Mouse (Mus musculus) heart, adult 18-20 months (tissue): ENCODE data around the gene Rab26. TPM values are rescaled to one million over a fixed set of nuclear protein-coding genes. Genes with fewer than 3 reads are reported as not detected.

Experiments used
- DNase-seq, 2 experiments: peaks; one replicate each; pipeline ENCODE4 v3.0.0; 2021 to 2022; ENCODE audit warnings: mixed read lengths in 1 of 2
- total RNA-seq, 2 experiments: library from RNA; stranded (reverse); gene quantifications; 2 replicates each; pipeline ENCODE4 v1.2.3; 2021

The Rab26 gene
- total RNA-seq, 2 experiments from 2014 or later, result not detected

GRCm38 (mm10) chr17:24507129-24507664 is 26.8 kb downstream of the Rab26 start:
- DNase-seq, result no peak

GRCm38 (mm10) chr17:24506332-24507070 is 27.5 kb downstream of the Rab26 start:
- peak; percentile 35 to 42 for DNase-seq

- no peak for DNase-seq
These were observed 28.6 kb downstream of the Rab26 start for GRCm38 (mm10) chr17:24505286-24505955.

- DNase-seq, result no peak
These were observed 29.9 kb downstream of the Rab26 start for GRCm38 (mm10) chr17:24504085-24504484.

GRCm38 (mm10) chr17:24502208-24502607 is 31.8 kb downstream of the Rab26 start:
- DNase-seq, result no peak

- DNase-seq, result no peak
These were observed 38.0 kb downstream of the Rab26 start for GRCm38 (mm10) chr17:24496026-24496425.

GRCm38 (mm10) chr17:24495443-24495842 is 38.6 kb downstream of the Rab26 start:
- DNase-seq, result no peak

GRCm38 (mm10) chr17:24494627-24495335 is 39.2 kb downstream of the Rab26 start:
- peak in 1 of 2 experiments; percentile 69 for DNase-seq

GRCm38 (mm10) chr17:24490399-24490798 is 43.6 kb downstream of the Rab26 start:
- DNase-seq, result no peak

- no peak for DNase-seq
These were observed 44.6 kb downstream of the Rab26 start for GRCm38 (mm10) chr17:24489265-24490030.

GRCm38 (mm10) chr17:24488662-24489264 is 45.2 kb downstream of the Rab26 start:
- no peak for DNase-seq

- DNase-seq, result no peak
These were observed 45.8 kb downstream of the Rab26 start, which contains the start of gene Caskin1 for GRCm38 (mm10) chr17:24488186-24488661. Gene Caskin1 (plus strand): TSS chr17:24488601.

- no peak for DNase-seq
These were observed 48.7 kb downstream of the Rab26 start for GRCm38 (mm10) chr17:24485090-24485860.

GRCm38 (mm10) chr17:24483495-24483894 is 50.5 kb downstream of the Rab26 start:
- no peak for DNase-seq

- DNase-seq, result no peak
These were observed 52.8 kb downstream of the Rab26 start for GRCm38 (mm10) chr17:24481027-24481815.

GRCm38 (mm10) chr17:24480201-24480826 is 53.7 kb downstream of the Rab26 start:
- DNase-seq, result no peak

- no peak for DNase-seq
These were observed 54.6 kb downstream of the Rab26 start for GRCm38 (mm10) chr17:24479431-24479830.

GRCm38 (mm10) chr17:24478663-24479380 is 55.2 kb downstream of the Rab26 start, which contains the start of gene Mlst8:
Gene Mlst8 (minus strand): TSS chr17:24479078.
- DNase-seq, result peak; percentile 97 to 98
